Mouse (Mus musculus) spleen, postnatal 14 days (tissue): ENCODE measurements at regions not wholly inside any gene's neighbourhood (a gene's known extent, or its start where the extent isn't known, plus 50 kb on each side); places are given as distances from the start of the nearest gene placed in this dataset.

Source experiments
- DNase-seq, 2 experiments: peaks; one replicate each; pipeline ENCODE4 v3.0.0; 2021 to 2022; ENCODE audit warnings: low spot score in 2 of 2

DNA sequence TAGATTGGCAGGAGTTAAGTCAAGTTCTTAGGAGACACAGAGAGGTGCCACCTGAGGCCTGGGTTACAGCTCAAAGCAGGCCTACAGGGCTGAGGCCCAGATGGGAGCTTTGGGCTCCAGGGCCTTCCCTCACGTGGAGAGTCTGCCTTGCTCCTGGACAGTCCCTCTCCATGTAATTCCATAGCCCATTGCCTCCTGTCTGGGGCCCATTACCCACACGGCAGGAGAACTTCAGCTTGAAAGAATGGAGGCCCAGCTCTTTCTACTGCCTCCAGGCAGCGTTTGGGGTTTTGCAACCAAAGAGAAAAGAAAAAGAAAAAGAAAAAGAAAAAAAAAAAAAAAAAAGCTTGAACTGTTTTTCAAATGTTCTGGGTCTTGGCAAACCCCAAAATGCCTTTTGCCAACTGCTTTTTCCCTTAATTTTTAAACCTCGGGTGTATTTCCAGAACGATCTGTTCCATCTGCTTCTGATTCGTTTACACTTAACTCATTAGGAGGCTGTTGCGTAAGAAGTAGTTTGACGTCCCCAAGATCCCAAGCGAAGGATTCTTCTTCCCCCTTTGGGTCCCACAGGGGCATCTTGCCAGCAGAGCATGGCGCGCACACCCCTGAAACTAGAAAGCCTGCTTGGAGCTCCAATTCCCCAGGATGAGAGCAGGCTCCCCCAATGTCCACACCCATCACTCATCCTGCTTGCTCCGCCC lies 165.4 kb upstream of the Zfp703 start:
- DNase-seq = no peak

DNA sequence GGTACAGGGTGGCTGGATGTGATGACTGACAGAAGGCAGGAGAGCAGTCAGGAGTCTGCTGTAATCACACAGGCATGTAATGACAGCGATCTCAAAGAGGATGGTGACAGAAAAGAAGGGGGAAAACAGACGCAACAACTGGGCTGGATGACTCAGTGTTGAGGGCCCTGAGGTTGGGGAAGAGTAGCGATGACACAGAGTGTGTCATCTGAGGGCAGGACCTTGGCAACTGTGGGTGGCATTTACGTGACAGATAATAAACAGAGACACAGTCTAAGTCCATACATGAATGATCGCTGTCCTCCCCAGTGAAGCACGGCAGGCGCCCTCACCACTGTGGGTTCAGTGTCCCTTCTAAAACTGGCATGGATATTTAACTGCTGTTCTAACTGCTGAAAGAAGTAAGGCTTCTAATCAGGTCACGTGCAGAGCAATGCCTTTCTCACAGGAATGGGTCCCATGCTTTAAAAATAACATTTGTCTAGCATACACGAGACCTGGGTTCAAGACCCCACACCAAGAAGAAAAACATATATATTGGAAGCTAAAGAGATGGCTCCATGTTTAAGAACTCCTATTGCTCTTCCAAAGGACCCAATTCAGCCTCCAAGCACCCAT lies 163.8 kb upstream of the Zfp703 start:
- no peak for DNase-seq

DNA sequence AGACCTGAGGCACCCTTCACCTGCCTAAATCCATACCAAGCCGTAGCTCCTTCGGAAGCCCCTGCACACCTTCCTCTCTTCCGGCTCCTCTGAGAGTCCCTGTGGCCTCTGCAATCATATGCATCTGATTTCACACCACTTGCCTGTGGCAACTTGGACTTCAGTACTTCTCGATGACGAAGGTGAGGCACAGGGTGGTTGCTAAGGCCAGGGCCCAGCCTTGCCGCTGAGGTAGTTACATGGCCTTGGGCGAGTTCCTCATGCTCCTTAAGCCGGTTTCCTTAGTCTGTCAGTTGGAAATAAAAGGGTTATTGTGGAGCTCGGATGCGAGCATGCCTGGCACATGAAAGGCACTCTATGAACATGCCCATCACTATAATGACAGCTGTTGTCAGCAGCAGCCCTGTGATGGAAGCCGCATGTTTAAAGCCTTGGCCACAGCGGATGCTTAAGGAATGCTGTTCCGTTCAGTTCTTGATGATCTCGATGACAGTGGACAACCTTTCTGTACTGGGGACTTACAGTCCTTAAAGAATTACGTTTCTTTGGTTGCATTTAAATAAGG lies 162.0 kb upstream of the Zfp703 start:
- DNase-seq = no peak

DNA sequence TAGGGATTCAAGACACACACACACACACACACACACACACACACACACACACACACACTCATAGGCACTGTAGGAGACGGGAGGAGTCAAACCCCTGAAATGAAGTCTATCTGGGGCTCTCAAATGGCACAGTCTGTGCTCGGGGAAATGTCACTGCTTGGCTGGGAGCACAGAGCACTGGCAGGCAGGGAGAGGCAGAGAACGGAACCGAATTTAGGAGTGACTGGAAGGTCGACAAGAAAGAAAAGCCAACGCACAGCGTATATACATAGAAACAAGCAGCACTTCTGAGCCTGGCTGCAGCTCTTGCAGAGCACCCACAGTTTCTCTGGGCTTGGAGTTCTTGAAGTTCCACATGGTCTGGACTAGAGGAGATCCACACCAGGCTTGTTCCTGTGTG lies 160.1 kb upstream of the Zfp703 start:
- DNase-seq = no peak

DNA sequence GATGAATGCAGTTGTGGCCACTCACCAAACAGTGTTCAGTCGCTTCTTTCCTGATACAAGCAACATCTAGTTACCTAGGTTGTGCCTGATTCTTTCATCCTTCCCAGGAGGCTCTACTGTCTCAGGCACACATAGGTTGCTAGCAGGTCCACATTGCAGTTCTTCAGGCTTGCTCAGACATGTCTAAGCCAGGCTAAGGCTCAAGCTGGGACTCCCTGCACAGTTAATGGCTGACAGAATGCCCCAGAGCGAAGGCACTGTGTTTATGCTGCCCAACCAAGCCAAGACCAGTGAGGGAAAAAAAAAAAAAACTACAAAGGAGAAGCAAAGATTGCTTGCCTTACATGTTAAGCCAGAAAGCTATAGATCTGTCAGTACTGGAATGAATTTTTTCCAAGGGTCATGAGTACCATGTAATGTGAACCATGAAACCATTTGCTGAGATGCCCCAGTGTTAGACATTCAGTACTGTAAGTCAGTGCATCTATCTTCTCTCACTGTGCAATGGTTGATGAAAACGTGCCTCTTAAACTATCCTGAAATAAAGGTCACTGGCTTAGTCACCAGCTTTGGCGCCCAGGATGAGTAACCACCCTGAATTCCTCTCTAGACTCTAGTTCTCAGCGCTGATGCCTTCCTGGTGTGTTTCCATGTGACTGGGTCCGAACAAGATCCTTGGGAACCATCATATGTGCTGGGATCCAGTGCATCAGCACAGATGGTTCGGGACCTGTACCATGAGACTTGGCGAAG lies 152.8 kb upstream of the Zfp703 start:
- DNase-seq = no peak

DNA sequence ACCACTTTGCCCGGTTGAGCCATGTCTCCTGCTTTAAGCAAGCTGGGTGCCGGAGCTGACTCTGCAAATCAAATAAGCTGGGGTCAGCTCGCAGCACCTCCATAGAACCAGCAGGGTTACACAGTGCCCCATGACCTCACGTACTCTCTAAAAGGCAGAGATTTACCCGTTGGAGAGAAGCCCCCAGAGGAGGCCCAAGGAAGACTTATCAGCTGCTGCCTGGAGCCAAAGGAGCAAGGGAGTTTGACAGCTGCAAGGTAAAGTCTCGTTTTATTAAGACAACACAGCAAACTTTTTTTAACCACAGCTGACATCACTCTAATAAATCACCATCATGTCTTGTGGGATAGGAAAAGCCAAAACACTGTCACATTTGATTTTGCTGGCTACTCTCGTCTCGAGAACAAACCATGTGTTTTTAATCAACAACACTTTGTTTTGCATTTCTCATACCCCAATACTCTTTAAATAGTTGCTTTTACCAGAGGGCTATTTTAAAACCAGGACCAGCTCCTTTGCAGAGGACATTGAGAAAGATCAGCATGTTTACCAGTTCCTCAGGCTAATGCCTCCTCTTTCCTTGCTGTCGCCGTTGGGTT lies 148.7 kb upstream of the Zfp703 start:
- DNase-seq = no peak

DNA sequence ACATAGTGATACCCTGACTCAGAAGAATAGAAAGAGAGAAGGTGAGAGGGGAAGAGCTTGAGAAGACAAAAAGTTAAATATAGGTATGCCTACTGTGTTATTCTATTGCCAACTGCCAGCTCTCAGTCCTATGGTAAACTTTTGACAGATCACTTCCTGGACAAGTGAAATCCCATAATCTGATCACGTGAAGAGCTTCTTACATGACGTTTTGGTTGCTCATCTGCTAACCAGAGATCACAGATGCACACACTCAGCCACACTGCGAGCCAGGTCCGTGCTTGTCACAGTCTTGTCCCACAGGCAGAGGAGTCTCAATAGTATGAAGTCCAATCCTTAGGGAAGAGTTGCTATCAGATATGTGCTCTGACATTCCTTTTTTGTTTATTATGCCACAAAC lies 147.8 kb upstream of the Zfp703 start:
- no peak for DNase-seq

DNA sequence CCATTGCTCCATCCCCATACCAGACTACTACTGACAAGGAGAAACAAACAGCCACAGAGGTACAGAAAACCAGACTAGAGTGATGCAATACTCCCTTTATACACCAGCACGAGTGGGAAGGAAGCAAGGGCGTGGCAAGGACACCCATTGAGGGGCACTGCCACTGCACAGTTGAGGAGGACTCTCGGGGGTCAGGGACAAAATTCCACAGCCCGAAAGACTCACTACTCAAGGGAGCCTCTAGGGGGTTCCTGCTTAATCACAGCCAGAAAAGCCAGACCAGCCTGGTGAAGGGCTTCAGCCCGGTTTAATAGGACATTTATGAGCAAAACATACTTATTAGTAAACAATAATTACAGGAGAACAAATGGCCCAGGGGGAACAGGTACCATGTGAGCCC lies 146.0 kb upstream of the Zfp703 start:
- DNase-seq = no peak

DNA sequence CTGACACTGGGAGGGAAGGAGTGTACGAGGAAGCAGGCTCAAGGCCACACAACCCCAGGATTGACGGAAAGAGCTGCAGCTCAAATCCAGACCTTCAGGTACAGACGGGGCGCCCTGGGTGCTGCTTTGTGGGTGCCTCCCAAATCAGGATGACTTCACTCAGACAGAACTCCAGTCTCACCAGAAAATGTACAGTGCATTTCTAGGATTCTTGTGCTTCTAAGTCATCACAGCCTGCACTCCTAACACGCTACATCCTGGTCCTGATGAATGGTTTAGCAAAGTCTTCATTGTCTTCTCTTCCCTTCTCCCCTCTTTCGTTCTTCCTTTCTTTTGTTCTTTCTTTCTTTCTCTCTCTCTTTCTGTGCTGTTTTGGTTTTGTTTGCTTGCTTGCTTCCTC lies 145.3 kb upstream of the Zfp703 start:
- DNase-seq = no peak

DNA sequence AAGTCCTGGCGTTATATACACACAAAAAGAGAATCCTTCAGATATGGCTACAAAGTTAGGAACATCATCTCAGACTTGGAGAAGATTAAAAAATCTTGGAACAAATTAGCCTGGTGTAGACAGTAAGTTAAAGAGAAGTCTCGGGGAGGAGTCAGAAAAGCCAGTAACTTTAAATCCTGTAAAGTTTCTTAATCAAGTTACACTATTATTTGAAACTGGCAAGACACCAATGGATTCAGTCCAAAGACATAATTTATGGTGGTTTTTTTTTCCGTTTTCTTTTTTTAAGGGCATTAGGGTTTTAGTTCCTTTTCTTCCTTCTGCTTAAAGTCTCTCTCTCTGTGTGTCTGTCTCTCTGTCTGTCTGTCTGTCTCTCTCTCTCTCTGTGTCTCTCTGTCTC lies 144.6 kb upstream of the Zfp703 start:
- DNase-seq = no peak

DNA sequence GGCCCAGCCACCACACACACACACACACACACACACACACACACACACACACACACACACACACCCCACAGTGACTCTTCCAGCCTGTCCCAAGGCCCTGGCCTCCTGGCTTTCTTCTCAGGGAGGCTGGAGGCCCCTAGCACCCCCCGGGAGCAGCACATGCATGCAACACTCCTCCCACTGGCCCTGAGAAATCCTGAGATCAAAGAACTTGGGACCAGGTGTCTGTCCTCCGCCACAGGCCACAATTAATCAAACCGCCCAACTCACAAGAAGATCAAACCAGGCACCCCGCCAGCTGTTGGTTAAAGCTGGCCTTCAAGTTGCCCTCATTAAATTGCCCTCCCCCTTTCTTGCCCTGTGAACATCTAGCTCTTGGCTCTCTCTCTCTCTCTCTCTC lies 143.8 kb upstream of the Zfp703 start:
- DNase-seq = no peak

DNA sequence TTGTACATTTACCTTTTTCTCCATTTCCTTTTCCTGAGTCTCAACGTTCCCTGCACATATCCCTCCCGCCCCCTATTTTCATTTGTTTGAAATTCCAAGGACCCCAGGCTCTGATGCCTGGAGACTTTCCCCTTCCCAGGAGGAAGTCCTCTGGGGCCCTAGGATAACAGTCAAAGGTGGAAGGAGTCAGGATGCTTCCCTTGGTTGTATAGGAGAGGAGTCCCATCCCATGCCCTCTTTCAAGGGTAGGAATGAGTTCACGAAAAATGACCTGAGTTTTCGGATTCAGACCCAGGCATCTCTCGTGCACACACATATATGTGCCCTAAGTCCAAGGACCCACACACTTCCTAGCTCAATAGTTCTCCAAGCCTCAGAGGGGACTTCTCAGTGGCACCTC lies 143.3 kb upstream of the Zfp703 start:
- no peak for DNase-seq

DNA sequence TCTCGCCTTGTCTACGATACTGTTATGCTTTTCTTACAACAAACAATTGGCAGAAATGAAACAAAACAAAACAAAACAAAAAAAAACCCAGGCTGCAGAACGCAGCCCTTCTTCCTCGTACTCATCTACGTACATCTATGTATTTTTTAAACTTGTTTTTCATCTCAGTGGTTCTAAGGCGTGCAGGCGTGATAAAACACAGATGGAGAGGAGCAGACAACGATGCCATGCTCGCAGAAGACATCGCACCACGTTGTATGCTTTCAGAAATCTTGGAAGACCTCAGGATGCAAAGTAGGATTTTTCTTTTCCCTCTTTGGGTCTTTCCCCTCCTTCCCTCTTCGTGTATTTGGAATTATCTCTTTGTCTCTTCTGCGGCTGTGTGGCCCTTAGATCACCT lies 142.5 kb upstream of the Zfp703 start:
- DNase-seq = no peak

DNA sequence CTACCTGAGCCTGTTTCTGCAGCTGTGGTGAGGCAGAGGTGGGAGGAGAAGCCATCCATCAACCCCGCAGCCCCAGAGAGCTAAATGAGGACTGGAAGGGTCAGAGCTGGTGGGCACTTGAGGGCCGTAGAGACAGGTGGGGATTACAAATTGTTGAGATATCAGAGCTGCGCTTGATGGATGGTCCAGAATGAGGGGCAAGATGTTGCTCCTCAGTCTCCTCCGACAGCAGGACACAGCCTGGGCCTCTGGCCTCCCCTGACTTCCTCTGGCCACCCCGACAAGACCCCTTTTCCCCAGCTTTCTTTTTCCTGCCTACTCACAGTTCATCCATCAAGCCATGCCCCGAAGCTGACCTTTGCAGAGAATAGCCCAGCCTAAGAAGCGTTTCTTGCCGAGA lies 142.0 kb upstream of the Zfp703 start:
- DNase-seq = no peak

DNA sequence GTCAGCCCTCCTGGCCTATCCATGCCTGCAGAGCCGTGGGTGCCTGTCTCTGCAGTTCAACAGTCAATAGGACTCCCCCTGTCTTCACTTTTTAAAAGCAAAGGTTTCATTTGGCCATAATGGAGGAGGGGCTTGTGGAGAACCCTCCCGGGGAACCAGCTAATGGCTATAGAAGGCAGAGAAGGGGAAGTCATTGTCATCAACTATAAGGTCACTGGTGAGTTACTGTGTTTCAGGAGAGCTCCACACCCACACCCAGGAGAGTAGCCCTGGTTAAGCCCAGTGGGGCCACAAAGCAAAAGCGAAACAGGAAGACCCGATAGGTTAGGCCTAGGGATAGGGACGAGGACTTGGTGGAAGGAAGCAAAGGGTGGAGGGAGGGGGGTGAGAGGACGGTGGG lies 141.5 kb upstream of the Zfp703 start:
- DNase-seq = no peak

DNA sequence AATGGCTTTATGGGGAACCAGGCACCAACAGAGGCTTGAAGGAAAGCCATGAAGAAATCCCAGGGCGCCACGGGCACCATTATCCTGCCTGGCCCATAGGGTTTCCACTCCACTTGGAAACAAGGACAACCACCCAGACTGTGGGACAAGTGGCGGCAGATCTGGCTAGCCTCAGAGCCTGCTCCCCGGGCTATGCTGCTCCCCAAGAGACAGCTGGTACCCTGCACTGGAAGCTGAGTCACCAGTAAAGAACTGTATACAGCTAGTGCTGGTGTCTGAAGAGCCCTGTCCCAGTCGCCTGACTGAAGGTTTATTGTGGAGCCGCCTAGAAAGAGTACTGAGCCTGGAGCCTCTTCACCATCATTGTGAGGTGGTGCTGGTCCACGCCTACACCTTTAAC lies 140.6 kb upstream of the Zfp703 start:
- DNase-seq = no peak

DNA sequence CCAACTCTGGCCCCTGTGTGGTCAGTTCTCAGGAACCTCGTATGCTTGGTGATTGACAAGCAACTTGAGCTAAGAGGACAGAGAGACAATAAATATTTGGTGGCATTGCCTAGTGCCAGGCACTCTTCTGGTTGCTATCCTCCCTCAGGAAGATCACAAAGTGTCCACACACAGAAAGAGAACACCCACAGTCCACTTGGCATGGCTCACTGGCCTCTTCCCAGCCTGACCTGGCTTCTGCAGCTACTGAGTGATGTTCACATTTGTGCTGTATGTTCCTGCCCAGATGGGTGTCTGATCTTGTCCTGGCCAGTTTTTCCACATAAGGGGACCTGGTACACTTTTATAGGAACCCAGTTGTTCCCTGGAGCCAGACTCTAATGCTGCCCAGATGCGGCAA lies 136.8 kb upstream of the Zfp703 start:
- no peak for DNase-seq

DNA sequence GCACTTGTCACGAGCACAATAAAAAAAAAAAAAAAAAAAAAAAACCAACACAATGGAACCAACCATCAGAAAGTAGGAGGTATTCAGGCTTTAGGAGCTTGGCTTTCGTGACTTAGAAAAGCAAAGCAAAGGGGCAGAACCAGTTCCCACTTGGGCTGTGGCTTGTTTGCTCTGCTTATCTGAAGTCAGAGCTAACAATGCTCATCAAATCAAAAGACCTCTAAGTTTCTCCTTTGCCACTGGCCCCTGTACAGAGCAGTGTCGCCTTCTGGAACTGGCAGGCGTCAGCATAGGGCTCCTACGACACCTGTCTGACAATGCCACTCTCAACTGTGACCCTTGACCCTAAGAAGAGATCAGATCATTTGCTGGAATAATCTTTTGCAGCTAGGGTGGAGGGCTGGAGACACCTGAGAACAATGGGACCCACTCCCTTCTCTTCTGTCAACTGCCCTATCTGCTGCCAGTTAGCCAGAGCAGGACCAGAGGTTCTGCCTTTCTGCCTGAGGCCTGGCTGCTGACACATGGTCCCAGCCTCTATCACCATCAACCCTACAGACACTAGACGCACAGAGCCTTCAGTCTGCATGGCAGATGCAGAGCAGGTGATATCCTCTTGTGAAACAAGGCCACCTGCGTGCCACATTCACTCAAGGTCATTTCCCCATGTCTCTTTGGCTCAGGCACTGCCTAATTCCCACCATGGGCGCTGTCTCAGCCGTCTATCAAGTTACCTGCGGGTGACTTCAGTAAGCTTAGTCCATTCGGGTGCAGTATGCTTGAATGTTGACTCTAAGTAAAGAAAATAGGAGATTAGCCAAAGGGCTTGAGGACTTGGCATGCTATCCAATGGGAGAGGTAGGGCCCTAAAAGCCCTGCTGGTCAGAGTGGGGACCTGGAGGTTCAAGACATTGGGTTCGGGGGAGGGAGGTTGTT lies 136.1 kb upstream of the Zfp703 start:
- no peak for DNase-seq

DNA sequence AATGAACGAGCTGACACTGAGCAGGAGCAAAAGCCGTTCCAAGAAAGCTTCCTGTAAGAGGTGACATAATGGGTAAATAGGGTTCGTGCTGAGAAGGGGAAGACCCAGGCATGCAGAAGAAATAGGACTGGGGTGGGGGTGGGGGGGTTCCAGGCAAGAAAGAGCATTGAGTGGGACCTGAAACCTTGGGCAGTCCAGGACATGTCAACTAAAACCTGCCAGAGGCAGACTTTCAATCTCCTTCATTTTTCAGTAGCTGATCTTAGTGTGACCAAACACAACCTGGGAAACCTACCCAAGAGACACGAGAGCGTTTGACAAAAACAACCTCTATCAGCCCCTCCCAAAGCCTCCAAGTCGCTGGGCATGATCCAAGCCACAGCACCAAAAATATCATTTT lies 133.4 kb upstream of the Zfp703 start:
- DNase-seq = no peak

DNA sequence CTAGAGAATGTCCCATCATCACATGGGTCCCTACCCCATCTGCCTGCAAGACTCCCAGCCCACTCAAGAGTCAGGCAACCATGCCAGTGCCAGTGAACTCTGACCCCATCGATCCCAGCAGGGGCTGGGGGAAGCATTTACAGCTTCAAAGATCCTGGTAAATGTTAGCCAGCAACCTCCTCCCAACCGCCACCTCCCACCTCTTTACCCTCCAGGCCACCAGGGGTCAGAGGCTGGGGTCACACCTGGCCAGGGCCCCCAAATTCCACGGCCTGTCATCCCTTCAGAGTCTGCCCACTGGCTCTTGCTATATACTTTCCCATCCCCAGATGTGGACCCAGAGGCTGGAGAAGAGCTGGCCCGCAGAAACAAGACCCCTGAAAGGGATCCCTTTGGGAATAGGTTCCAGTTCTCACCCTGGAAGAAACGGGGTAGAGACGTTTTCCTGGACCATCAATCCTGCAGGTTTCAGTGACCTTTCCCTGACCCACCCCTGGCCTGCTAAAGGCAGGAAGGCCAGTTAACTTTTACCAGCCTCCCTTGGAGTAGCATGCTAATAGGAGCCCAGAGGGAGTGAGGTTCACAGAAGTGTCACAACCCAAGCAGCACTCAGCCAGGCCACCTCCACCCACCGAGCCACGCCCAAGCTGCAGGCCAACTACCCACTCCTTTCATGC lies 132.9 kb upstream of the Zfp703 start:
- no peak for DNase-seq

DNA sequence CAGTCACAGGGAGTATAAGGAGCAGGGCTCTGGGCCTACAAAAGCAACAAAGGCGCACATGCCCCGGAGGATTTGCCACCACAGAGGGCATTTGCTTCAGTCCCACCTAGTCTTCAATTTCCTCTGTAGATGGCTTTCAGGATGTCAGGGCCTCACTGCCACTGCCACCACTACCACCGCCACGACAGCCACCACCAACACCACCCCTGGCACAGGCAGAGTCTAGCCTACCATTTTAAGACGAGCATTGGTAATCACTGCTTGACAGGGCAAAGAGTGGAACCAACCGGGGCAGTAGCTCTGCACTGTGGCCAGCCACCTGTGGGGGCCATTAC lies 132.3 kb upstream of the Zfp703 start:
- DNase-seq = no peak
